In genomic region chr13:40788225-40788624, GRCm38 (mm10) we compare ENCODE assay signal across 26 mouse cellular contexts. TPM values are rescaled to one million over a fixed set of nuclear protein-coding genes. Genes with fewer than 3 reads are reported as not detected.
A peak's percentile ranks its signal among the peaks of the same experiment; 100 is the strongest.
DNase-seq lines count a peak whose midpoint lies in the region; ATAC-seq lines count a peak whose summit lies in the region.
"Had no signal": no experiment of that assay in that cellular context is flagged by ENCODE, and none has a peak within 500 bp of the region (broad histone marks: within the 10 kb centered on the region; RNA-seq: fewer than 3 reads in every experiment).

No protein-coding gene starts in this region.

- no peaks in the 10 kb centered on the region for H3K9me3 ChIP-seq in liver, embryonic 13.5 days (replicated peaks)
- H3K9me3 ChIP-seq in liver, embryonic 11.5 days (ENCODE audit: control insufficient read depth, low read length): no peaks in the 10 kb centered on the region
- no peaks in the 10 kb centered on the region for H3K9me3 ChIP-seq in forebrain, embryonic 11.5 days (ENCODE audit: control insufficient read depth, low read length)
- H3K9me3 ChIP-seq: forebrain, embryonic 10.5 days; G1E; hindbrain, embryonic 15.5 days; midbrain, embryonic 15.5 days had no signal

- H3K4me2 ChIP-seq in liver, embryonic 13.5 days: no peak overlapping the region
- no peak overlapping the region for H3K4me2 ChIP-seq in liver, embryonic 11.5 days
- H3K4me2 ChIP-seq in forebrain, embryonic 11.5 days (ENCODE audit: low read depth, low read length, severe bottlenecking): no peak overlapping the region
- H3K4me2 ChIP-seq: hindbrain, embryonic 15.5 days; midbrain, embryonic 15.5 days had no signal

- no peak overlapping the region for H3K27ac ChIP-seq in liver, embryonic 13.5 days
- H3K27ac ChIP-seq in liver, embryonic 11.5 days (ENCODE audit: low read depth, low read length): no peak overlapping the region
- H3K27ac ChIP-seq in forebrain, embryonic 11.5 days (ENCODE audit: low read depth, low read length): no peak overlapping the region
- H3K27ac ChIP-seq: forebrain, embryonic 10.5 days; hindbrain, embryonic 15.5 days; midbrain, embryonic 15.5 days had no signal

- 17% methylated on average over 2 of the region's 2 CpGs for WGBS in liver, embryonic 13.5 days (ENCODE audit: insufficient replicate concordance)
- 51% methylated on average over 2 of the region's 2 CpGs for WGBS in liver, embryonic 11.5 days
- WGBS in forebrain, embryonic 11.5 days: 70% methylated on average over 2 of the region's 2 CpGs

- H3K4me3 ChIP-seq in liver, embryonic 13.5 days (replicated peaks): no peak overlapping the region
- no peak overlapping the region for H3K4me3 ChIP-seq in liver, embryonic 11.5 days (ENCODE audit: low read depth, low read length)
- H3K4me3 ChIP-seq in forebrain, embryonic 11.5 days (ENCODE audit: low read depth, low read length): no peak overlapping the region
- H3K4me3 ChIP-seq: forebrain, embryonic 10.5 days; hindbrain, embryonic 15.5 days; megakaryocyte, embryonic 14.5 days; midbrain, embryonic 15.5 days had no signal

- peaks cover 3% of the 10 kb centered on the region; the same call in 1 of the 2 replicates for H3K4me1 ChIP-seq in liver, embryonic 13.5 days (replicated peaks)
- H3K4me1 ChIP-seq in liver, embryonic 11.5 days (replicated peaks; ENCODE audit: control insufficient read depth, insufficient read depth, low read length): no peaks in the 10 kb centered on the region
- no peaks in the 10 kb centered on the region for H3K4me1 ChIP-seq in forebrain, embryonic 11.5 days (replicated peaks; ENCODE audit: control insufficient read depth, insufficient read depth, low read length)
- H3K4me1 ChIP-seq: forebrain, embryonic 10.5 days; hindbrain, embryonic 15.5 days; midbrain, embryonic 15.5 days had no signal

- no peak for ATAC-seq in liver, embryonic 13.5 days (ENCODE audit: low read depth)
- ATAC-seq in liver, embryonic 11.5 days (replicated peaks; ENCODE audit: low FRiP score): no peak
- peak; percentile 85 for ATAC-seq in megakaryocyte, adult 5-6 weeks (ENCODE audit: poor library complexity, severe bottlenecking)
- ATAC-seq in forebrain, embryonic 11.5 days (replicated peaks; ENCODE audit: low FRiP score): no peak
- ATAC-seq: forebrain, postnatal 0 days; midbrain, embryonic 15.5 days had no signal

- peak; percentile 3 for DNase-seq in liver, embryonic 13.5 days
- no peak for DNase-seq in liver, embryonic 11.5 days (ENCODE audit: low spot score)
- DNase-seq in 416B (ENCODE audit: low read depth) (peak; percentile 98), R1 (ENCODE audit: low read depth, low spot score) (peak; percentile 25)
- DNase-seq in forebrain, embryonic 11.5 days (ENCODE audit: low spot score): no peak
- DNase-seq in kidney, adult 8-10 months: no peak
- DNase-seq in left cerebral cortex, adult 18-20 months (ENCODE audit: low spot score in 2 of 2): no peak
- DNase-seq: adrenal gland, postnatal 25 days; B cell, adult 2 months; cerebellum, adult 9-10 months; forebrain, postnatal 0 days; gastrocnemius, postnatal 14 days; heart, postnatal 36 days; kidney, adult 2 months; kidney, postnatal 10 days; lung, adult 2 months; right cerebral cortex, adult 18-20 months; right cerebral cortex, postnatal 4 days; thymus, postnatal 14 days had no signal

- H3K9ac ChIP-seq in liver, embryonic 13.5 days: no peak overlapping the region
- no peak overlapping the region for H3K9ac ChIP-seq in liver, embryonic 11.5 days (ENCODE audit: low read depth, low read length)
- H3K9ac ChIP-seq in forebrain, embryonic 11.5 days (ENCODE audit: low read length): no peak overlapping the region
- H3K9ac ChIP-seq: forebrain, postnatal 0 days; hindbrain, embryonic 15.5 days; midbrain, embryonic 15.5 days had no signal

- H3K27me3 ChIP-seq in liver, embryonic 13.5 days: no peaks in the 10 kb centered on the region
- H3K27me3 ChIP-seq in liver, embryonic 11.5 days (replicated peaks; ENCODE audit: control insufficient read depth, insufficient read depth, low read length): no peaks in the 10 kb centered on the region
- H3K27me3 ChIP-seq in forebrain, embryonic 11.5 days (ENCODE audit: control insufficient read depth, insufficient read depth, low read length): no peaks in the 10 kb centered on the region
- H3K27me3 ChIP-seq: CH12.LX; hindbrain, embryonic 15.5 days; midbrain, embryonic 15.5 days had no signal

- H3K36me3 ChIP-seq in liver, embryonic 13.5 days: no peaks in the 10 kb centered on the region
- no peaks in the 10 kb centered on the region for H3K36me3 ChIP-seq in liver, embryonic 11.5 days (ENCODE audit: control insufficient read depth, insufficient read depth, low read length)
- no peaks in the 10 kb centered on the region for H3K36me3 ChIP-seq in forebrain, embryonic 11.5 days (ENCODE audit: control insufficient read depth, insufficient read depth, low read length)
- H3K36me3 ChIP-seq: forebrain, embryonic 10.5 days; G1E; hindbrain, embryonic 15.5 days; midbrain, embryonic 15.5 days had no signal

RNA-seq across cellular contexts. Expression of gene Tfap2a, which starts 50.0 kb away (rescaled TPM):
- polyA plus RNA-seq in liver, embryonic 13.5 days (2015; fragmentation: Nextera tagmentation; extraction: Ambion mirVana): 0.03 TPM in 1 of 2 replicates, not detected in the other
- polyA plus RNA-seq in liver, embryonic 11.5 days (2014; fragmentation: Nextera tagmentation; extraction: Ambion mirVana): 0.22 and 0.34 TPM in 2 replicates
- 0.36 TPM in 1 of 2 replicates, not detected in the other for total RNA-seq in megakaryocyte, adult 5-6 weeks (2015)
- 0.07 TPM in 1 of 2 replicates, not detected in the other for total RNA-seq in megakaryocyte, adult 5-6 weeks (2017)
- polyA plus RNA-seq in forebrain, embryonic 11.5 days (2014; fragmentation: Nextera tagmentation; extraction: Ambion mirVana): 3.3 and 3.6 TPM in 2 replicates
- total RNA-seq in left cerebral cortex, adult 18-20 months (2021): under 1 TPM; 0.67 to 0.87 TPM
- total RNA-seq: CH12.LX; forebrain, postnatal 0 days; gastrocnemius, postnatal 14 days had no signal

Comparison
In these comparisons a context has a peak if more than half of its experiments do, and no peak if none do; other contexts are left out.
1. DNase-seq: peak in liver, embryonic 13.5 days (single experiment), 416B (single experiment) and R1 (single experiment); none in liver, embryonic 11.5 days (single experiment), forebrain, embryonic 11.5 days (single experiment), kidney, adult 8-10 months (0 of 2) and left cerebral cortex, adult 18-20 months (0 of 2).